Mouse (Mus musculus): Measurements from ENCODE around the gene Hoxc4. TPM values are rescaled to one million over a fixed set of nuclear protein-coding genes. Genes with fewer than 3 reads are reported as not detected.

Gene Hoxc4
- polyA plus RNA-seq (2017; shearing (Covaris generic)), result not detected

DNA sequence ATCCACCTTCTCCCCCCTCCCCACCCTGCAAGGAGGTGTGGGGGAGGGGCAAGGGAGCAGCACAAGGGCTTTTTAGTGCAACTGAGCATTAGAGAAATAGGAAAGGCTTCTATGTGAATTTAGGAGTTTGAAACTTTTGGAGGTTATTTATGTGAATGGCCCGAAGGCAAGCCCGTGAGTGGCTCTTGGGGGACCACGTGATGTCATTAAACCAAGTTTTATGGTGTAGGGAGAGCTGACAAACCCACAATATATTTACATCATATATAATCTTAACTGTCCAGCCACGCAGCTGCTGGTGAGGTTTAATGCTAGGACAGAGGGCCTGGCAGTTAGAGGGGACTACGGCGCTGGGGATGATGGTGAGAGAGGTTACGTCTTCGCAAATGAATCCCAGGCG lies at the start of gene Hoxc4:
Gene Hoxc4, plus strand, starts transcription at position 299 of the 400 bp plus-strand sequence.

DNA sequence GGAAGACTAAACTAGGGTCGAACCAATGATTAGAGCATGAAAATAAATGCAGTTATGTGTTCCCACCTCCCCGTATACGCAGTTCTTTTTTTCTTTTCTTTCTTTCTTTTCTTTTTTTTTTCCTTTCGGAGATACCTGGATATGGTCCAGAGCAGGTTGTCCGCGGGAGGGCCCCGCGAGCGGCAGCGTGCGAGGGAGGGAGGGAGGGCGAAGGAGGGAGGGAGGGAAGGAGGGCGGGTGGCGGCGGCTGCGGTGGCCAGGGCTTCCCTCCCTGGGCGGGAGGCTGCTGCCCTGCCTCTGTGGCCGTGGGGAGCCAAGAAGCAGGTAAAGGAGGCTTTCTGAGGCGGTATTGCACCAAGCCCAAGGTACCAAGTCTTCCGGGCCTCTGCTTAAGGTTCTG lies 42.6 kb upstream of the Hoxc4 start, which contains the start of gene Hoxc9:
Gene Hoxc9, plus strand, starts transcription at position 269 of the 400 bp plus-strand sequence.

DNA sequence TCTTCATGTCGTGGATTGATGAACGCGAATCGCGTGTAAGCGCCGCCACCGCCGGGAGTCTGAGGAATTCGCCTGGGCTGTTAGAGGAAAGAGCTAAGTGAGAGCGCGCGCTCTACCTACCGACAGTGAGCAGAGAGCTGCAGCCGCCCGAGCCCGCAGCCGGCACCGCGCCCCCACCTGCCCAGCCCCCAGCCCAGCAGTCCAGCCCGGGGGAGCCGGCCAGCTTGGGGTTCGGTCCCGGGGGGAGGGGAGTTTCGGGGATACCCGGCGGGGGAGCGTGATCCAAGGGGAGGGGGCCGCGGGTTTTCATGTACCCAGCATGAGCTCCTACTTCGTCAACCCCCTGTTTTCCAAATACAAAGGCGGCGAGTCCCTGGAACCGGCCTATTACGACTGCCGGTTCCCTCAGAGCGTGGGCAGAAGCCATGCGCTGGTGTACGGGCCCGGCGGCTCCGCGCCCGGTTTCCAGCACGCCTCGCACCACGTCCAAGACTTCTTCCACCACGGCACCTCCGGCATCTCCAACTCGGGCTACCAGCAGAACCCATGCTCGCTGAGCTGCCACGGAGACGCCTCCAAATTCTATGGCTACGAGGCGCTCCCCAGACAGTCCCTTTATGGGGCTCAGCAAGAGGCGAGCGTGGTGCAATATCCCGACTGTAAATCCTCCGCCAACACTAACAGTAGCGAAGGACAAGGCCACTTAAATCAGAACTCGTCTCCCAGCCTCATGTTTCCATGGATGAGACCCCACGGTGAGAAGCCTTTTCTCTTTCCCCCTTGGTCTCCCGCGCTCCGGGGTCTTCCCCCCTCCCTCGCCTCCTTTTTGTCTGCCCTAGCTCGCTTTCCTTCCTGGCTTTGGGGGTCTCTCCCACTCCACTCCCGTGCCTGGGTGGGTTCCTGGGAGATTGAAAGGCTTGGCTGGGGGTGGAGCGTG lies 28.0 kb upstream of the Hoxc4 start, which contains the start of gene Hoxc8:
Gene Hoxc8, plus strand, starts transcription at position 147 of the 937 bp plus-strand sequence.

DNA sequence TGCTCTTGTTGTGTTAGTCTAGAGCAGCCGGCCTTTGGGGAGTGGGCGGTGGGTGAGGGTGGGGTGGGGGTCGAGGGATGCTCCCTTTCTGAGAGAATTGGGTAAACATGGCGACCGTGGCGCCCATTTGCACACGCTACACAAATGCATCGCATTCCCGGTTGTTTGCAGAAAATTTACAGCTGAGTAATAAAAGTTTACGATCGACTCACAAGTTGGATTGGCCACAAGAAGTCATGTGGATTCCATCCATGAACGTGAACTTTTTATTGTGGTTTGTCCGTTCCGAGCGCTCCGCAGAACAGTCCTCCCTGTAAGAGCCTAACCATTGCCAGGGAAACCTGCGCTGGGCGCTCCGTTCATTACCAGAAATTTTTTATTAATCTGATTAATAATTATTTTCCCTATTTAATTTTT lies 20.8 kb upstream of the Hoxc4 start, which contains the start of gene Hoxc6:
Gene Hoxc6, plus strand, starts transcription at position 319 of the 417 bp plus-strand sequence.

Other genes starting within 250 kb of the Hoxc4 start
- gene Hoxc13, start 97.8 kb upstream of the Hoxc4 start, polyA plus RNA-seq (2017; shearing (Covaris generic)), result under 1 TPM; 0.20 to 0.56 TPM
- under 1 TPM; 0.73 to 0.76 TPM for gene Hoxc12, start 82.2 kb upstream of the Hoxc4 start, polyA plus RNA-seq (2017; shearing (Covaris generic))
- gene Hoxc11, start 64.5 kb upstream of the Hoxc4 start, polyA plus RNA-seq (2017; shearing (Covaris generic)), result not detected
- gene Hoxc10, start 52.1 kb upstream of the Hoxc4 start, polyA plus RNA-seq (2017; shearing (Covaris generic)), result under 1 TPM; 0.08 to 0.77 TPM
- gene Hoxc5, start 51.5 kb upstream of the Hoxc4 start, polyA plus RNA-seq (2017; shearing (Covaris generic)), result not detected
- gene Hoxc9, start 42.5 kb upstream of the Hoxc4 start, polyA plus RNA-seq (2017; shearing (Covaris generic)), result not detected
- gene Hoxc8, start 28.3 kb upstream of the Hoxc4 start, polyA plus RNA-seq (2017; shearing (Covaris generic)), result 1 to 10 TPM in 1 of 2 experiments, under 1 TPM in 1; 0.17 to 2.6 TPM
- gene Hoxc6, start 20.7 kb upstream of the Hoxc4 start, polyA plus RNA-seq (2017; shearing (Covaris generic)), result not detected
- gene Smug1, start 148.2 kb downstream of the Hoxc4 start, polyA plus RNA-seq (2017; shearing (Covaris generic)), result 10 to 100 TPM in 1 of 2 experiments, 1 to 10 TPM in 1; 8.5 to 10.6 TPM
- gene Cbx5, start 220.9 kb downstream of the Hoxc4 start, polyA plus RNA-seq (2017; shearing (Covaris generic)), result 10 to 100 TPM; 14.4 to 14.5 TPM
- gene Hnrnpa1, start 221.5 kb downstream of the Hoxc4 start, polyA plus RNA-seq (2017; shearing (Covaris generic)), result 100 to 1,000 TPM; 122 to 140 TPM
- gene Nfe2, start 239.5 kb downstream of the Hoxc4 start, polyA plus RNA-seq (2017; shearing (Covaris generic)), result 1 to 10 TPM; 1.2 to 1.9 TPM